Mouse (Mus musculus) B cell, adult (primary cell): ENCODE results near the gene Cttn. TPM values are rescaled to one million over a fixed set of nuclear protein-coding genes. Genes with fewer than 3 reads are reported as not detected.

Experiments used
- total RNA-seq: library from RNA; stranded (reverse); gene quantifications from 4 replicates; pipeline ENCODE4 v1.2.4, GENCODE M21; 2023; ENCODE audit not compliant: inconsistent age

Gene Cttn
- 0.26 to 1.4 TPM (median 0.81 TPM) in 4 replicates for total RNA-seq

GRCm38 (mm10) chr7:144470545-144471059 lies at the start of gene Cttn:
Gene Cttn, minus strand, starts transcription at chr7:144471009.

Other genes starting within 250 kb of the Cttn start
- gene Ppfia1, start 82.7 kb upstream of the Cttn start, total RNA-seq: 86.4 to 94.2 TPM (median 90.5 TPM) in 4 replicates
- 5.3 to 5.9 TPM (median 5.8 TPM) in 4 replicates for gene Fadd, start 111.5 kb upstream of the Cttn start, total RNA-seq